Mouse (Mus musculus) hindbrain, embryonic 11.5 days (tissue): ENCODE measurements around the gene Ergic1. TPM values are rescaled to one million over a fixed set of nuclear protein-coding genes. Genes with fewer than 3 reads are reported as not detected.

Experiments used
- ATAC-seq: fragments of 200-750 bp; cut with Nextera tagmentation; 2 replicates; pipeline ENCODE4 v1.8.0; 2017; ENCODE audit warnings: mild to moderate bottlenecking, moderate TSS enrichment, moderate library complexity; ENCODE audit not compliant: low FRiP score
- DNase-seq: peaks from one replicate; pipeline ENCODE4 v3.0.0-alpha.2; 2015; ENCODE audit warnings: low spot score
- H3K27ac ChIP-seq: fragments of 300-500 bp; sonication (generic); 2 replicates; pipeline ENCODE4 v1.5.1; 2014; ENCODE audit warnings: mild to moderate bottlenecking, low read depth, low read length
- H3K27me3 ChIP-seq: fragments of 300-500 bp; sonication (generic); 2 replicates; pipeline ENCODE4 v1.6.1; 2014; ENCODE audit warnings: mild to moderate bottlenecking, low read length, moderate library complexity, mixed read lengths; ENCODE audit not compliant: control insufficient read depth, insufficient read depth
- H3K36me3 ChIP-seq: fragments of 300-500 bp; sonication (generic); 2 replicates; pipeline ENCODE4 v1.6.1; 2014; ENCODE audit warnings: mild to moderate bottlenecking, low read length, moderate library complexity, mixed read lengths; ENCODE audit not compliant: control insufficient read depth, insufficient read depth
- H3K4me1 ChIP-seq: fragments of 300-500 bp; sonication (generic); replicated peaks from 2 replicates; pipeline ENCODE4 v1.6.1; 2014; ENCODE audit warnings: low read length, mixed read lengths; ENCODE audit not compliant: control insufficient read depth, insufficient read depth
- H3K4me2 ChIP-seq: fragments of 300-500 bp; sonication (generic); replicated peaks from 2 replicates; pipeline ENCODE4 v1.6.1; 2014; ENCODE audit warnings: mild to moderate bottlenecking, low read depth, low read length
- H3K4me3 ChIP-seq: fragments of 300-500 bp; sonication (generic); 2 replicates; pipeline ENCODE4 v1.5.1; 2014; ENCODE audit warnings: low read depth, low read length
- H3K9ac ChIP-seq: fragments of 300-500 bp; sonication (generic); 2 replicates; pipeline ENCODE4 v1.6.1; 2014; ENCODE audit warnings: low read depth, low read length
- H3K9me3 ChIP-seq: fragments of 300-500 bp; sonication (generic); 2 replicates; pipeline ENCODE4 v1.6.1; 2016; ENCODE audit warnings: low read length; ENCODE audit not compliant: control insufficient read depth
- WGBS: fragments of 180-500 bp; shearing (Covaris S2); extraction: QIAGEN DNeasy Blood & Tissue Kit; methylation state at CpG from one replicate; pipeline ENCODE4 v1.1.7; 2014; 5-methylcytosine and 5-hydroxymethylcytosine counted together
- polyA plus RNA-seq: library from polyadenylated mRNA; unstranded; fragments of >200 nt; fragmentation: Nextera tagmentation; extraction: Ambion mirVana; gene quantifications from 2 replicates; pipeline ENCODE4 v1.2.1, GENCODE M21; 2014

The Ergic1 gene
- polyA plus RNA-seq, 1 experiment from 2014 or later, result 119 TPM

- Histone ChIP-seq H3K4me3 (no peak overlapping the region), H3K36me3 (no peaks in the 10 kb centered on the region), H3K27me3 (no peaks in the 10 kb centered on the region), H3K9me3 (no peaks in the 10 kb centered on the region), H3K4me2 (no peak overlapping the region), H3K27ac (no peak overlapping the region), H3K9ac (no peak overlapping the region), H3K4me1 (no peaks in the 10 kb centered on the region)
- no peak for ATAC-seq
- DNase-seq, result no peak
These were observed 37.0 kb upstream of the Ergic1 start for GRCm38 (mm10) chr17:26524316-26524715.

- no peak overlapping the region for H3K4me3 ChIP-seq
- ATAC-seq (no peak), DNase-seq (no peak)
- no peak overlapping the region for H3K9ac ChIP-seq
- no peaks in the 10 kb centered on the region for H3K9me3 ChIP-seq
- H3K27ac ChIP-seq, result no peak overlapping the region
- no peaks in the 10 kb centered on the region for H3K36me3 ChIP-seq
- H3K4me2 ChIP-seq, result no peak overlapping the region
- WGBS, result 85% methylated on average over 4 of the region's 4 CpGs
- H3K27me3 ChIP-seq, result no peaks in the 10 kb centered on the region
- no peaks in the 10 kb centered on the region for H3K4me1 ChIP-seq
These were observed 36.5 kb upstream of the Ergic1 start for GRCm38 (mm10) chr17:26524801-26525200.

- no peaks in the 10 kb centered on the region for H3K36me3 ChIP-seq
- no peaks in the 10 kb centered on the region for H3K9me3 ChIP-seq
- H3K27ac ChIP-seq, result no peak overlapping the region
- no peak overlapping the region for H3K4me2 ChIP-seq
- H3K27me3 ChIP-seq, result no peaks in the 10 kb centered on the region
- H3K4me3 ChIP-seq, result no peak overlapping the region
- no peaks in the 10 kb centered on the region for H3K4me1 ChIP-seq
- 80% methylated on average over 7 of the region's 7 CpGs for WGBS
- DNase-seq (no peak), ATAC-seq (no peak)
- H3K9ac ChIP-seq, result no peak overlapping the region
These were observed 36.0 kb upstream of the Ergic1 start for GRCm38 (mm10) chr17:26525316-26525715.

- Histone ChIP-seq H3K4me3 (no peak overlapping the region), H3K9ac (no peak overlapping the region), H3K27ac (no peak overlapping the region), H3K27me3 (no peaks in the 10 kb centered on the region), H3K9me3 (no peaks in the 10 kb centered on the region), H3K4me1 (no peaks in the 10 kb centered on the region), H3K4me2 (no peak overlapping the region), H3K36me3 (no peaks in the 10 kb centered on the region)
- DNase-seq, result no peak
- 97% methylated on average over 9 of the region's 9 CpGs for WGBS
- no peak for ATAC-seq
These were observed 34.0 kb upstream of the Ergic1 start for GRCm38 (mm10) chr17:26527291-26527690.

GRCm38 (mm10) chr17:26528751-26529150, 32.5 kb upstream of the Ergic1 start:
- H3K27ac ChIP-seq, result no peak overlapping the region
- H3K4me1 ChIP-seq, result no peaks in the 10 kb centered on the region
- DNase-seq, result no peak
- H3K9ac ChIP-seq, result no peak overlapping the region
- no peaks in the 10 kb centered on the region for H3K27me3 ChIP-seq
- no peak for ATAC-seq
- no peak overlapping the region for H3K4me3 ChIP-seq
- no peaks in the 10 kb centered on the region for H3K36me3 ChIP-seq
- H3K9me3 ChIP-seq, result no peaks in the 10 kb centered on the region
- H3K4me2 ChIP-seq, result no peak overlapping the region
- 94% methylated on average over 6 of the region's 6 CpGs for WGBS

GRCm38 (mm10) chr17:26529791-26530241, 31.5 kb upstream of the Ergic1 start:
- Histone ChIP-seq H3K4me2 (no peak overlapping the region), H3K9ac (no peak overlapping the region), H3K9me3 (no peaks in the 10 kb centered on the region), H3K27ac (no peak overlapping the region), H3K27me3 (no peaks in the 10 kb centered on the region), H3K4me3 (no peak overlapping the region), H3K4me1 (no peaks in the 10 kb centered on the region), H3K36me3 (no peaks in the 10 kb centered on the region)
- 90% methylated on average over 5 of the region's 5 CpGs for WGBS
- no peak for DNase-seq
- ATAC-seq, result no peak

GRCm38 (mm10) chr17:26530590-26531081, 30.7 kb upstream of the Ergic1 start:
- no peak for ATAC-seq
- peak; percentile 13 for DNase-seq
- Histone ChIP-seq H3K27me3 (no peaks in the 10 kb centered on the region), H3K27ac (no peak overlapping the region), H3K4me1 (no peaks in the 10 kb centered on the region), H3K4me3 (no peak overlapping the region), H3K9me3 (no peaks in the 10 kb centered on the region), H3K4me2 (no peak overlapping the region), H3K36me3 (no peaks in the 10 kb centered on the region), H3K9ac (no peak overlapping the region)
- 47% methylated on average over 3 of the region's 3 CpGs for whole genome bisulfite sequencing

GRCm38 (mm10) chr17:26531395-26532027, 29.8 kb upstream of the Ergic1 start:
- H3K36me3 ChIP-seq, result no peaks in the 10 kb centered on the region
- no peaks in the 10 kb centered on the region for H3K9me3 ChIP-seq
- no peak for ATAC-seq
- no peak overlapping the region for H3K9ac ChIP-seq
- H3K4me3 ChIP-seq, result no peak overlapping the region
- H3K27me3 ChIP-seq, result no peaks in the 10 kb centered on the region
- 90% methylated on average over 7 of the region's 7 CpGs for WGBS
- H3K4me1 ChIP-seq, result no peaks in the 10 kb centered on the region
- no peak overlapping the region for H3K4me2 ChIP-seq
- H3K27ac ChIP-seq, result no peak overlapping the region
- no peak for DNase-seq

GRCm38 (mm10) chr17:26532476-26533045, 28.7 kb upstream of the Ergic1 start:
- WGBS, result 72% methylated on average over 4 of the region's 4 CpGs
- no peaks in the 10 kb centered on the region for H3K27me3 ChIP-seq
- no peak for DNase-seq
- no peaks in the 10 kb centered on the region for H3K36me3 ChIP-seq
- no peak for ATAC-seq
- H3K4me1 ChIP-seq, result no peaks in the 10 kb centered on the region
- H3K4me3 ChIP-seq, result no peak overlapping the region
- no peaks in the 10 kb centered on the region for H3K9me3 ChIP-seq
- no peak overlapping the region for H3K4me2 ChIP-seq
- no peak overlapping the region for H3K27ac ChIP-seq
- no peak overlapping the region for H3K9ac ChIP-seq
